ENCODE assay signal across 29 mouse cellular contexts in the genomic region with DNA sequence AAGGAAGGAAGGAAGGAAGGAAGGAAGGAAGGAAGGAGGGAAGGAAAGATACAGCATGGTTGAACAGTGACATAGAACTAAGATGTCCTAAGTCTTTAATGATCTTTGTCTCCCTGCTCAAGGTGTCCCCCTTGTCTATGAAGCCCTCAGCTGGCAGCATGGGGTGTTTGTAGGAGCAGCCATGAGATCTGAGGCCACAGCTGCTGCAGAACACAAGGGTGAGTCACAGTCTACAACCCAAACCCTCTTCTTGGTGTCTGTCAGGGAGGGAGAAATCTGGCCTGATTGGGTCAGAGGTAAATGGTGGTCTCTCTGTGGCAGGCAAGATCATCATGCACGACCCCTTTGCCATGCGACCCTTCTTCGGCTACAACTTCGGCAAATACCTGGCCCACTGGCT. TPM values are rescaled to one million over a fixed set of nuclear protein-coding genes. Genes with fewer than 3 reads are reported as not detected.
DNase-seq lines count a peak whose midpoint lies in the region; ATAC-seq and TF ChIP-seq lines count a peak whose summit lies in the region.
"Had no signal": no experiment of that assay in that cellular context is flagged by ENCODE, and none has a peak within 500 bp of the region (broad histone marks: within the 10 kb centered on the region; RNA-seq: fewer than 3 reads in every experiment).

No protein-coding gene starts in this region.

- H3K4me1 ChIP-seq in intestine, postnatal 0 days (replicated peaks; ENCODE audit: control insufficient read depth, insufficient read depth, low read length) = 0 out of 2 replicates have a peak, but pooled peaks cover 2% of the 10 kb centered on the region
- peaks cover 24% of the 10 kb centered on the region for H3K4me1 ChIP-seq in intestine, embryonic 15.5 days (replicated peaks)
- no peaks in the 10 kb centered on the region for H3K4me1 ChIP-seq in liver, postnatal 0 days (ENCODE audit: insufficient read depth)
- H3K4me1 ChIP-seq in brown adipose tissue, adult 24 weeks (ENCODE audit: control insufficient read depth, insufficient read depth, insufficient read length, low read length) = no peaks in the 10 kb centered on the region
- H3K4me1 ChIP-seq: forebrain, embryonic 15.5 days had no signal

- H3K36me3 ChIP-seq in intestine, postnatal 0 days (ENCODE audit: control insufficient read depth, insufficient read depth) = peaks cover 26% of the 10 kb centered on the region; the same call in 1 of the 2 replicates
- H3K36me3 ChIP-seq in intestine, embryonic 15.5 days = no peaks in the 10 kb centered on the region
- H3K36me3 ChIP-seq in liver, postnatal 0 days (replicated peaks; ENCODE audit: insufficient read depth, low read length) = no peaks in the 10 kb centered on the region
- H3K36me3 ChIP-seq: embryonic facial prominence, embryonic 10.5 days; embryonic facial prominence, embryonic 13.5 days; forebrain, embryonic 12.5 days; forebrain, embryonic 15.5 days; heart, embryonic 12.5 days; heart, embryonic 15.5 days; hindbrain, embryonic 10.5 days; hindbrain, embryonic 13.5 days had no signal

- 0 out of 2 replicates have a peak overlapping the region, but pooled peaks have one; percentile 1 for H3K4me3 ChIP-seq in intestine, postnatal 0 days (ENCODE audit: low read depth, low read length)
- no peak overlapping the region for H3K4me3 ChIP-seq in intestine, embryonic 15.5 days (replicated peaks)
- no peak overlapping the region for H3K4me3 ChIP-seq in liver, postnatal 0 days (ENCODE audit: low read depth, low read length)
- peak overlapping the region; percentile 66 for H3K4me3 ChIP-seq in brown adipose tissue, adult 24 weeks (ENCODE audit: insufficient read depth, low read depth, low read length)
- H3K4me3 ChIP-seq: embryonic facial prominence, embryonic 10.5 days; embryonic facial prominence, embryonic 13.5 days; erythroblast, embryonic 14.5 days; forebrain, embryonic 12.5 days; forebrain, embryonic 15.5 days; heart, embryonic 12.5 days; heart, embryonic 15.5 days; hindbrain, embryonic 10.5 days; hindbrain, embryonic 13.5 days had no signal

- no peaks in the 10 kb centered on the region for H3K9me3 ChIP-seq in intestine, postnatal 0 days (ENCODE audit: control insufficient read depth)
- no peaks in the 10 kb centered on the region for H3K9me3 ChIP-seq in intestine, embryonic 15.5 days
- H3K9me3 ChIP-seq in liver, postnatal 0 days (ENCODE audit: low read length) = no peaks in the 10 kb centered on the region
- H3K9me3 ChIP-seq: embryonic facial prominence, embryonic 10.5 days; embryonic facial prominence, embryonic 13.5 days; forebrain, embryonic 12.5 days; forebrain, embryonic 15.5 days; heart, embryonic 12.5 days; heart, embryonic 15.5 days; hindbrain, embryonic 10.5 days; hindbrain, embryonic 13.5 days had no signal

- TF ChIP-seq CTCF in intestine, postnatal 0 days (IDR thresholded peaks at IDR 0.05; ENCODE audit: low read depth) = no peak
- no peak for TF ChIP-seq CTCF in liver, postnatal 0 days (IDR thresholded peaks at IDR 0.05; ENCODE audit: low read depth)

- WGBS in intestine, postnatal 0 days = 93% methylated on average over 4 of the region's 4 CpGs
- WGBS in intestine, embryonic 15.5 days = 93% methylated on average over 4 of the region's 4 CpGs
- 89% methylated on average over 4 of the region's 4 CpGs for WGBS in liver, postnatal 0 days (ENCODE audit: insufficient replicate concordance)

- no peak overlapping the region for H3K27ac ChIP-seq in intestine, postnatal 0 days (ENCODE audit: low read depth, low read length)
- H3K27ac ChIP-seq in intestine, embryonic 15.5 days = no peak overlapping the region
- H3K27ac ChIP-seq in liver, postnatal 0 days (ENCODE audit: low read depth) = peak overlapping the region; percentile 50; the same call in 1 of the 2 replicates
- peak overlapping the region; percentile 89 for H3K27ac ChIP-seq in brown adipose tissue, adult 24 weeks (replicated peaks; ENCODE audit: low read depth, low read length)
- H3K27ac ChIP-seq: embryonic facial prominence, embryonic 10.5 days; embryonic facial prominence, embryonic 13.5 days; forebrain, embryonic 12.5 days; forebrain, embryonic 15.5 days; heart, embryonic 15.5 days; hindbrain, embryonic 10.5 days; hindbrain, embryonic 13.5 days had no signal

- peak overlapping the region; percentile 26; the same call in 1 of the 2 replicates for H3K9ac ChIP-seq in intestine, postnatal 0 days (ENCODE audit: low read depth, low read length)
- H3K9ac ChIP-seq in intestine, embryonic 15.5 days = no peak overlapping the region
- H3K9ac ChIP-seq in liver, postnatal 0 days (replicated peaks) = no peak overlapping the region; the same call in 1 of the 2 replicates
- H3K9ac ChIP-seq: embryonic facial prominence, embryonic 13.5 days; forebrain, embryonic 12.5 days; forebrain, embryonic 15.5 days; heart, embryonic 12.5 days; heart, embryonic 15.5 days; hindbrain, embryonic 13.5 days had no signal

- no peak for ATAC-seq in intestine, postnatal 0 days
- no peak for ATAC-seq in intestine, embryonic 15.5 days
- no peak for ATAC-seq in liver, postnatal 0 days
- ATAC-seq: forebrain, embryonic 15.5 days; hindbrain, embryonic 16.5 days had no signal

- peak overlapping the region; percentile 32; the same call in 1 of the 2 replicates for H3K4me2 ChIP-seq in intestine, postnatal 0 days (replicated peaks; ENCODE audit: low read depth)
- no peak overlapping the region for H3K4me2 ChIP-seq in intestine, embryonic 15.5 days (replicated peaks)
- H3K4me2 ChIP-seq in liver, postnatal 0 days (ENCODE audit: low read depth, low read length) = no peak overlapping the region; the same call in 1 of the 2 replicates
- H3K4me2 ChIP-seq: embryonic facial prominence, embryonic 13.5 days; forebrain, embryonic 12.5 days; forebrain, embryonic 15.5 days; heart, embryonic 12.5 days; heart, embryonic 15.5 days; hindbrain, embryonic 13.5 days had no signal

- DNase-seq in liver, postnatal 0 days = peak; percentile 34
- no peak for DNase-seq in liver
- no peak for DNase-seq in cerebellum, adult 9-10 months
- DNase-seq: adrenal gland, adult 2 months; adrenal gland, postnatal 14 days; B cell, adult 2 months; cerebellum, adult 18-20 months; cerebellum, adult 9-11 months; cerebellum, postnatal 36 days; embryo, embryonic 11 days; gastrocnemius, postnatal 25 days; heart, adult 18-20 months; heart, postnatal 10 days; heart, postnatal 36 days had no signal

- H3K27me3 ChIP-seq in intestine, postnatal 0 days (replicated peaks; ENCODE audit: control insufficient read depth, insufficient read depth, low read length) = no peaks in the 10 kb centered on the region
- no peaks in the 10 kb centered on the region for H3K27me3 ChIP-seq in intestine, embryonic 15.5 days (replicated peaks)
- H3K27me3 ChIP-seq in liver, postnatal 0 days (ENCODE audit: insufficient read depth, low read length) = no peaks in the 10 kb centered on the region
- H3K27me3 ChIP-seq: embryonic facial prominence, embryonic 13.5 days; forebrain, embryonic 15.5 days; heart, embryonic 12.5 days; heart, embryonic 15.5 days; hindbrain, embryonic 13.5 days had no signal

- TF ChIP-seq EP300 in liver, postnatal 0 days (IDR thresholded peaks at IDR 0.05; ENCODE audit: low read depth) = no peak

RNA-seq across cellular contexts. Expression of gene Pck1, which starts 5.0 kb away (rescaled TPM):
- polyA plus RNA-seq in intestine, postnatal 0 days (2015; fragmentation: Nextera tagmentation; extraction: Ambion mirVana) = 249 and 336 TPM in 2 replicates
- 7.0 and 8.4 TPM in 2 replicates for polyA plus RNA-seq in intestine, embryonic 15.5 days (2015; fragmentation: Nextera tagmentation; extraction: Ambion mirVana)
- 414 and 703 TPM in 2 replicates for polyA plus RNA-seq in liver, postnatal 0 days (2015; fragmentation: Nextera tagmentation; extraction: Ambion mirVana)
- polyA plus RNA-seq in brown adipose tissue, adult 24 weeks (2012; ENCODE audit: insufficient read depth, insufficient read length, missing spikeins) = 1,317 and 1,888 TPM in 2 replicates
- polyA plus RNA-seq: brain, embryonic 14.5 days; embryonic facial prominence, embryonic 10.5 days; embryonic facial prominence, embryonic 13.5 days; forebrain, embryonic 12.5 days; forebrain, embryonic 15.5 days; hindbrain, embryonic 10.5 days; hindbrain, embryonic 13.5 days; hindbrain, embryonic 16.5 days had no signal

RNA-seq across cellular contexts. Expression of gene Ctcfl, which starts 38.5 kb away (rescaled TPM):
- 0.82 and 1.0 TPM in 2 replicates for polyA plus RNA-seq in intestine, postnatal 0 days (2015; fragmentation: Nextera tagmentation; extraction: Ambion mirVana)
- polyA plus RNA-seq in intestine, embryonic 15.5 days (2015; fragmentation: Nextera tagmentation; extraction: Ambion mirVana) = 0.23 and 0.36 TPM in 2 replicates
- polyA plus RNA-seq in liver, postnatal 0 days (2015; fragmentation: Nextera tagmentation; extraction: Ambion mirVana) = 0.21 and 0.25 TPM in 2 replicates
- 0.55 TPM in 1 of 2 replicates, not detected in the other for polyA plus RNA-seq in brown adipose tissue, adult 24 weeks (2012; ENCODE audit: insufficient read depth, insufficient read length, missing spikeins)
- polyA plus RNA-seq: adrenal gland, adult 2 months; brain, embryonic 14.5 days; cortical plate, adult 2 months; erythroblast, embryonic 14.5 days had no signal

Comparison
In these comparisons a context has a peak if more than half of its experiments do, and no peak if none do; other contexts are left out.
1. H3K4me3 ChIP-seq: peak in intestine, postnatal 0 days (single experiment) and brown adipose tissue, adult 24 weeks (single experiment); none in intestine, embryonic 15.5 days (single experiment) and liver, postnatal 0 days (single experiment).
2. RNA of gene Pck1, which starts 5.0 kb away (polyA plus RNA-seq): 1,317 to 1,888 TPM in brown adipose tissue, adult 24 weeks, 414 to 703 TPM in liver, postnatal 0 days and 249 to 336 TPM in intestine, postnatal 0 days; 7.0 to 8.4 TPM in intestine, embryonic 15.5 days; every median in the first group is over 10 times any median in the second.
3. H3K27ac ChIP-seq: peak in liver, postnatal 0 days (single experiment) and brown adipose tissue, adult 24 weeks (single experiment); none in intestine, postnatal 0 days (single experiment) and intestine, embryonic 15.5 days (single experiment).